Mouse (Mus musculus): ENCODE results near the gene Pcyt2. TPM values are rescaled to one million over a fixed set of nuclear protein-coding genes. Genes with fewer than 3 reads are reported as not detected.

Pcyt2 gene
- polyA plus RNA-seq, 1 experiment from 2014 or later = 164 TPM

DNA sequence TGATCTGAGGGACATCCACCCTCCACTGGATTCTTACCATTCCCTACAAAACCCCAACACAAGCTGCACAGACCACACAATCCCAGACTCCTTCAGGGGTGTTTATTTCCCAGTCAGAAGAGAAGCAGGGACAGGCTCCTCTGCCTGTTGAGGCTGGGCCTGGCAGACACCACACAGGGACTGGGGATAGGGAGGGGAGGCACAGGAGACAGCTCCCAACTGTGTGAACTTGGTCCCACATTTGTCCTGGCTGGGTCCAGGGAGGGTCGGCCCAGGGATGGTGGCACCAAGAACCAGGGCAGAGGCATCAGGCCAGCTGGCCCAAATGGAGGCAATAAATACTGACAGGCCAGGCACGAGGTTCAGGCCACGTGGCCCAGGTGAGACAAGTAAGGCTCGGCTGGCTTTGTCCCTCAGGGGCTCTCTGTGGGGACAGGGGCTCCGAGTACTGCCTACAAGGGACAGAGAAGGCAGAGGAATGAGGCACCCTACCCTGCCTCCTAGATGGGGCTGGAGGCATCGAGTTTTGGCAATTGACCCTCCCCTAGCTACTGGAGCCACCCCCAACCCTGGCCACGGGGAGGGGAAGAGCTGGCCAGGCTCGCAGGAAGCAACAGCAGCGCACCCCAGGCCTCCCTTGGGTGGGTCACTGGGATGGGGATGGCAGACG lies 39.6 kb downstream of the Pcyt2 start:
- H3K4me3 ChIP-seq (ENCODE audit: low read length) = no peak overlapping the region
- WGBS = 77% methylated on average over 10 of the region's 10 CpGs
- no peak overlapping the region for H3K4me2 ChIP-seq (replicated peaks; ENCODE audit: low read depth, low read length)
- peaks cover 29% of the 10 kb centered on the region for H3K36me3 ChIP-seq (ENCODE audit: insufficient read depth, low read length)
- H3K27me3 ChIP-seq (ENCODE audit: insufficient read depth, low read length) = no peaks in the 10 kb centered on the region
- ATAC-seq (ENCODE audit: low FRiP score, low TSS enrichment) = no peak
- H3K9ac ChIP-seq (replicated peaks; ENCODE audit: low read length) = no peak overlapping the region
- peak overlapping the region; percentile 65 for H3K27ac ChIP-seq (ENCODE audit: low read length)
- H3K9me3 ChIP-seq (ENCODE audit: low read length) = no peaks in the 10 kb centered on the region
- H3K4me1 ChIP-seq (ENCODE audit: insufficient read depth, low read length) = peaks cover 50% of the 10 kb centered on the region

GRCm38 (mm10) chr11:120577211-120578023 lies 40.3 kb downstream of the Pcyt2 start:
- H3K9me3 ChIP-seq (ENCODE audit: low read length) = no peaks in the 10 kb centered on the region
- 72% methylated on average over 7 of the region's 7 CpGs for WGBS
- no peaks in the 10 kb centered on the region for H3K27me3 ChIP-seq (ENCODE audit: insufficient read depth, low read length)
- no peak overlapping the region for H3K4me2 ChIP-seq (replicated peaks; ENCODE audit: low read depth, low read length)
- H3K4me3 ChIP-seq (ENCODE audit: low read length) = no peak overlapping the region
- H3K9ac ChIP-seq (replicated peaks; ENCODE audit: low read length) = no peak overlapping the region; the same call in 1 of the 2 replicates
- H3K27ac ChIP-seq (ENCODE audit: low read length) = peak overlapping the region; percentile 65
- peaks cover 48% of the 10 kb centered on the region for H3K4me1 ChIP-seq (ENCODE audit: insufficient read depth, low read length)
- ATAC-seq (ENCODE audit: low FRiP score, low TSS enrichment) = no peak
- peaks cover 29% of the 10 kb centered on the region for H3K36me3 ChIP-seq (ENCODE audit: insufficient read depth, low read length)

DNA sequence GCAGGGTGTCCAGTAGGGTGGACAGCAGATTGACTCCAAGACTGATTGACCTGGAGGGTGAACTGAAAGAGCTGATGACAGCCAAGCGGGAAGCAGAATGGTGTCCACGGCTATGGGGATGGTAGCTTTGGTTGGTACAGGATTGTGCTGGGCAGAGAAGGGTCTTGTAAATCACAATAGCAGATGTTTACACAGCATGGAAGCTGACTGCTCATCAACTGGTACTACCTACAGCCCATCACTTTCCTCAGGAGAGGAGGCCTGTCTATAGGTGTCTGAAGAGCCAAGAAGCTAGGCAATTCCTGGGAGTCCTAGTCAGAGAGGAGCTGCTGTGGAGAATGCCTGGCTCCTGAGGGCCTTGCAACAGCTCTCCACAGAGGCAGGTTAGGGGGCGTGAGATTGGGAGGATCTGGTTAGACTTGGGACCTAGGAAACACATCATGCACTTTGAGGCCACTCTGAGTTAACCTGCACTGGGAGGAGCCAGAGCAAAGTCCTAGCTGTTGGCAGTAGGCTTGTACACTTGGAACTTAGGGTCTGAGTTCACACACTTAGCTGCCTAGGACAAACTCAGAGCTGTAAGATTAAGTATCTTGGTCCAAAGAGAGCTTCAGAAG lies 41.3 kb downstream of the Pcyt2 start:
- Histone ChIP-seq H3K4me1 (ENCODE audit: insufficient read depth, low read length) (peaks cover 45% of the 10 kb centered on the region), H3K36me3 (ENCODE audit: insufficient read depth, low read length) (peaks cover 29% of the 10 kb centered on the region), H3K4me3 (ENCODE audit: low read length) (no peak overlapping the region), H3K27me3 (ENCODE audit: insufficient read depth, low read length) (no peaks in the 10 kb centered on the region), H3K4me2 (replicated peaks; ENCODE audit: low read depth, low read length) (no peak overlapping the region), H3K9me3 (ENCODE audit: low read length) (no peaks in the 10 kb centered on the region), H3K9ac (replicated peaks; ENCODE audit: low read length) (no peak overlapping the region), H3K27ac (ENCODE audit: low read length) (peak overlapping the region; percentile 65; the same call in 1 of the 2 replicates)
- ATAC-seq (ENCODE audit: low FRiP score, low TSS enrichment) = no peak
- WGBS = 77% methylated on average over 3 of the region's 3 CpGs

- no peaks in the 10 kb centered on the region for H3K9me3 ChIP-seq (ENCODE audit: low read length)
- no peak overlapping the region for H3K4me3 ChIP-seq (ENCODE audit: low read length)
- H3K36me3 ChIP-seq (ENCODE audit: insufficient read depth, low read length) = peaks cover 35% of the 10 kb centered on the region
- H3K27ac ChIP-seq (ENCODE audit: low read length) = peak overlapping the region; percentile 37; the same call in 1 of the 2 replicates
- ATAC-seq (ENCODE audit: low FRiP score, low TSS enrichment) = no peak
- H3K4me2 ChIP-seq (replicated peaks; ENCODE audit: low read depth, low read length) = no peak overlapping the region
- H3K9ac ChIP-seq (replicated peaks; ENCODE audit: low read length) = no peak overlapping the region
- no peaks in the 10 kb centered on the region for H3K27me3 ChIP-seq (ENCODE audit: insufficient read depth, low read length)
- peaks cover 50% of the 10 kb centered on the region for H3K4me1 ChIP-seq (ENCODE audit: insufficient read depth, low read length)
These were observed 41.8 kb downstream of the Pcyt2 start for GRCm38 (mm10) chr11:120575940-120576339.

GRCm38 (mm10) chr11:120575046-120575445 lies 42.7 kb downstream of the Pcyt2 start:
- H3K27me3 ChIP-seq (ENCODE audit: insufficient read depth, low read length) = no peaks in the 10 kb centered on the region
- peaks cover 48% of the 10 kb centered on the region for H3K4me1 ChIP-seq (ENCODE audit: insufficient read depth, low read length)
- H3K9me3 ChIP-seq (ENCODE audit: low read length) = no peaks in the 10 kb centered on the region
- 71% methylated on average over 2 of the region's 2 CpGs for WGBS
- H3K9ac ChIP-seq (replicated peaks; ENCODE audit: low read length) = peak overlapping the region; percentile 93; the same call in 1 of the 2 replicates
- H3K36me3 ChIP-seq (ENCODE audit: insufficient read depth, low read length) = peaks cover 43% of the 10 kb centered on the region
- no peak for ATAC-seq (ENCODE audit: low FRiP score, low TSS enrichment)
- no peak overlapping the region for H3K4me2 ChIP-seq (replicated peaks; ENCODE audit: low read depth, low read length)
- H3K27ac ChIP-seq (ENCODE audit: low read length) = no peak overlapping the region
- no peak overlapping the region for H3K4me3 ChIP-seq (ENCODE audit: low read length)

DNA sequence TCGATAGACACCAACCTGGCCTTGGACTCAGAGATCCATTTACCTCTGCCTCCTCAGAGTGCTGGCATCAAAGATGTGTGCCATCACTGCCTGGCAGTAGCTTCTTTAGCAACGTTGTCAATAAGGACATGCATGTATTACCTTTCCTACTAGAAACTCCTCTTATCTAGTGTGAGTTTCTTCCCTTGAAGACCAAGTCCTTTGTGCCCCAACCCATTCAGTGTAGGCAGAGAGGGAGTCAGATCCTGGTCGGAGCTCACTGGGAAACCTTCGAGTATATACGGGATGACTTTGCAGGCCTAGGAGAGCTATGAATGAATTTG lies 43.5 kb downstream of the Pcyt2 start:
- WGBS = 39% methylated on average over 5 of the region's 5 CpGs
- no peaks in the 10 kb centered on the region for H3K9me3 ChIP-seq (ENCODE audit: low read length)
- H3K27ac ChIP-seq (ENCODE audit: low read length) = no peak overlapping the region
- peaks cover 39% of the 10 kb centered on the region for H3K4me1 ChIP-seq (ENCODE audit: insufficient read depth, low read length)
- H3K36me3 ChIP-seq (ENCODE audit: insufficient read depth, low read length) = peaks cover 40% of the 10 kb centered on the region
- H3K4me2 ChIP-seq (replicated peaks; ENCODE audit: low read depth, low read length) = peak overlapping the region; percentile 74
- H3K4me3 ChIP-seq (ENCODE audit: low read length) = peak overlapping the region; percentile 86
- no peak for ATAC-seq (ENCODE audit: low FRiP score, low TSS enrichment)
- no peaks in the 10 kb centered on the region for H3K27me3 ChIP-seq (ENCODE audit: insufficient read depth, low read length)
- peak overlapping the region; percentile 93 for H3K9ac ChIP-seq (replicated peaks; ENCODE audit: low read length)

DNA sequence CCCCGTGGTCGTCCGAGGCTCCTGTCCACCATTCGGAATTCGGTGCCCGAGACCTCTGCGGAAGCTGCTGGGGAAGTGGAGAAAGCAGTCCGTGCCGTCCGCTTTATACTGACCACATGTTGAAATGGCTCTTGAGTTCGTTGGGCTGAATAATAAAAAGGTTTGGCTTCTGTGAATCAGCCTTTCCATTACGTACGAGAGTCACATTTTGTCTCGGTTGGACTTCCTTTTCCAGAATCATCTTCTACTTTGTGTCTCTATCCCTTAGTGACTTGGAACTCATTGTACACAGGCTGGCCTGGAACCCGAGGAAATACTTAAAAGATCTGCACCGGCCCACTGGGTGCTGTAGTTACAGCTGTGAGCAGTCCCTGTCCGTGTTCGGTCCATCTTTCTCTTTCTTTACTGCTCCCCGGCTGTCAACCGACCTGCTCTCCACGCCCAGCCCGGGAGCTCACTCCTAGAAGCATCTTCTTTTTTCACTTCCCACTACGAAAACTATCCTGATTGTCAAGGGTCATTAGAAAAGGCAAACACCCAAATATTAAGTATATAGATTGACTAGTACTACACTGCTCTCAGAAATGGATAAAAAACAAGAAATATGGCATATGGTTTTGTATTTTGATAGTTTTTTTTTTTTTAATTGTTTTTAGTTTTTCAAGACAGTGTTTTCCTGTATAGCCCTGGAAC lies 44.0 kb downstream of the Pcyt2 start:
- peaks cover 35% of the 10 kb centered on the region for H3K36me3 ChIP-seq (ENCODE audit: insufficient read depth, low read length)
- peak overlapping the region; percentile 93 for H3K9ac ChIP-seq (replicated peaks; ENCODE audit: low read length)
- WGBS = under 1% methylated on average over 23 of the region's 23 CpGs
- no peaks in the 10 kb centered on the region for H3K9me3 ChIP-seq (ENCODE audit: low read length)
- peak overlapping the region; percentile 96 for H3K27ac ChIP-seq (ENCODE audit: low read length)
- H3K4me1 ChIP-seq (ENCODE audit: insufficient read depth, low read length) = peaks cover 34% of the 10 kb centered on the region
- H3K4me3 ChIP-seq (ENCODE audit: low read length) = peak overlapping the region; percentile 86
- H3K27me3 ChIP-seq (ENCODE audit: insufficient read depth, low read length) = no peaks in the 10 kb centered on the region
- H3K4me2 ChIP-seq (replicated peaks; ENCODE audit: low read depth, low read length) = peak overlapping the region; percentile 74
- ATAC-seq (ENCODE audit: low FRiP score, low TSS enrichment) = peak; percentile 1; the same call in 1 of the 2 replicates

DNA sequence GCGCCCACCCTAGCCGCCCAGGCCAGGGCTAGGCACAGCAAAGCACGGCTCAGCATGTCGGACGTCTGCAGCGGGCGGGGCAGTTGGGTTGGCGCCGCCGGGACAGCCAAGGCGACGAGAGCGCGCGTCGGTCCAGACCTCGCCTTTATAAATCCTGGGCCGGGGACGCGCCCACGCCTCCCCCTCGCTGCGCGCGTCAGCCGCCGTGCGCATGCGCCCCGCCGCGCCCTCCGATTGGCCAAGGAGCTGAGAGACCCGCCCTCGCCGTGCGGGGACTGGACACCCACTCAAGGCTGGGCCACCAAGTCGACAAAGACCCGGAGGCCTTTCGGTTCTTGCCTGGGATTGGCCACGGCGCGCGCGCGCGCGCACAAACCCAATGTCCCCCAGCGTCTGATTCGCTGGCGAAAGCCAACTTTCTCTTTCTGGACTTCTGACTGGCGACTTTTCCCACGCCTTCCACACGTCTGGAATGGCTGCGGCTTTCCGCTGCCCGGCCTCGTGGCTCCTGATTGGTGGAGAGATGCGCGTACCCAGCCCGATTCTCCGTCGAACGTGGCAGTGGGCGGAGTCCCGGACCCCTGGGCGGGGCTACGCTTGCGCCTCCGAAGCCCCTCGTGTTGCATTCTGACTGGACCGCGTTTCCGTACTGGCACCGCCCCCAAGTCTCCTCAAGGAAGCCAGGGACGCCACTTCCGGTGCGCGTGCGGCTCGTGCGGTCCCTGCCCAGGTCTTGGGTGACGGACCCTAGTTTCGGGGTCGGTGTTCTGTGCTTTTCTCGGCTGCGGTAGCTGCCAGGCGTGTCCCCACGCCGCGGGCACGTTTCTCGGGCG lies 44.8 kb downstream of the Pcyt2 start, which contains the start of gene P4hb:
Gene P4hb (minus strand): TSS at position 502 of the 833 bp plus-strand sequence.
- Histone ChIP-seq H3K9me3 (ENCODE audit: low read length) (no peaks in the 10 kb centered on the region), H3K4me1 (ENCODE audit: insufficient read depth, low read length) (peaks cover 30% of the 10 kb centered on the region), H3K27ac (ENCODE audit: low read length) (peak within 1 kb of the TSS; percentile 96), H3K9ac (replicated peaks; ENCODE audit: low read length) (peak within 1 kb of the TSS; percentile 95), H3K4me3 (ENCODE audit: low read length) (peak within 1 kb of the TSS; percentile 86), H3K4me2 (replicated peaks; ENCODE audit: low read depth, low read length) (peak within 1 kb of the TSS; percentile 74), H3K36me3 (ENCODE audit: insufficient read depth, low read length) (peaks cover 34% of the 10 kb centered on the region), H3K27me3 (ENCODE audit: insufficient read depth, low read length) (no peaks in the 10 kb centered on the region)
- ATAC-seq (ENCODE audit: low FRiP score, low TSS enrichment) = peak; percentile 97
- under 1% methylated on average over 92 of the region's 94 CpGs for WGBS

GRCm38 (mm10) chr11:120572417-120572751 lies 45.4 kb downstream of the Pcyt2 start:
- peak overlapping the region; percentile 95 for H3K9ac ChIP-seq (replicated peaks; ENCODE audit: low read length)
- H3K27me3 ChIP-seq (ENCODE audit: insufficient read depth, low read length) = no peaks in the 10 kb centered on the region
- H3K4me1 ChIP-seq (ENCODE audit: insufficient read depth, low read length) = peaks cover 27% of the 10 kb centered on the region
- H3K9me3 ChIP-seq (ENCODE audit: low read length) = no peaks in the 10 kb centered on the region
- peak overlapping the region; percentile 66 for H3K4me2 ChIP-seq (replicated peaks; ENCODE audit: low read depth, low read length)
- H3K36me3 ChIP-seq (ENCODE audit: insufficient read depth, low read length) = peaks cover 34% of the 10 kb centered on the region
- H3K27ac ChIP-seq (ENCODE audit: low read length) = peak overlapping the region; percentile 96
- WGBS = 0% methylated on average over 23 of the region's 24 CpGs
- ATAC-seq (ENCODE audit: low FRiP score, low TSS enrichment) = peak; percentile 36
- peak overlapping the region; percentile 86 for H3K4me3 ChIP-seq (ENCODE audit: low read length)

Data from kidney, embryonic 16.5 days (tissue).